Mouse (Mus musculus) kidney, embryonic 14.5 days (tissue): Measurements from ENCODE around the gene Fblim1. TPM values are rescaled to one million over a fixed set of nuclear protein-coding genes. Genes with fewer than 3 reads are reported as not detected.

Experiments
- ATAC-seq: fragments of 200-750 bp; cut with Nextera tagmentation; 2 replicates; pipeline ENCODE4 v1.8.0; 2017; ENCODE audit warnings: moderate number of reproducible peaks, mild to moderate bottlenecking, moderate TSS enrichment, moderate library complexity; ENCODE audit not compliant: low FRiP score, low TSS enrichment
- H3K27ac ChIP-seq: fragments of 300-500 bp; sonication (generic); 2 replicates; pipeline ENCODE4 v1.5.1; 2014; ENCODE audit warnings: low read depth, mild to moderate bottlenecking, low read length, moderate library complexity, mixed read lengths
- H3K27me3 ChIP-seq: fragments of 300-500 bp; sonication (generic); 2 replicates; pipeline ENCODE4 v1.6.1; 2014; ENCODE audit warnings: mild to moderate bottlenecking, low read length; ENCODE audit not compliant: control insufficient read depth, insufficient read depth
- H3K36me3 ChIP-seq: fragments of 300-500 bp; sonication (generic); 2 replicates; pipeline ENCODE4 v1.6.1; 2014; ENCODE audit warnings: low read length, mixed read lengths; ENCODE audit not compliant: control insufficient read depth, insufficient read depth
- H3K4me1 ChIP-seq: fragments of 300-500 bp; sonication (generic); 2 replicates; pipeline ENCODE4 v1.6.1; 2014; ENCODE audit warnings: low read length, mixed read lengths; ENCODE audit not compliant: control insufficient read depth, insufficient read depth
- H3K4me2 ChIP-seq: fragments of 300-500 bp; sonication (generic); replicated peaks from 2 replicates; pipeline ENCODE4 v1.6.1; 2014; ENCODE audit warnings: low read depth, mild to moderate bottlenecking, low read length
- H3K4me3 ChIP-seq: fragments of 300-500 bp; sonication (generic); 2 replicates; pipeline ENCODE4 v1.5.1; 2014; ENCODE audit warnings: mild to moderate bottlenecking, low read length
- H3K9ac ChIP-seq: fragments of 300-500 bp; sonication (generic); 2 replicates; pipeline ENCODE4 v1.6.1; 2014; ENCODE audit warnings: low read depth, mild to moderate bottlenecking, low read length, moderate library complexity
- H3K9me3 ChIP-seq: fragments of 300-500 bp; sonication (generic); 2 replicates; pipeline ENCODE4 v1.6.1; 2016; ENCODE audit warnings: low read length; ENCODE audit not compliant: control insufficient read depth
- WGBS: fragments of 180-500 bp; shearing (Covaris S2); extraction: QIAGEN DNeasy Blood & Tissue Kit; methylation state at CpG from one replicate; pipeline ENCODE4 v1.1.7; 2014; 5-methylcytosine and 5-hydroxymethylcytosine counted together
- polyA plus RNA-seq: library from polyadenylated mRNA; unstranded; fragments of >200 nt; fragmentation: Nextera tagmentation; extraction: Ambion mirVana; gene quantifications from 2 replicates; pipeline ENCODE4 v1.2.1, GENCODE M21; 2014

Fblim1 gene
- polyA plus RNA-seq, 1 experiment from 2014 or later: 71.3 TPM

GRCm38 (mm10) chr4:141622580-141622979 lies 16.7 kb upstream of the Fblim1 start:
- Histone ChIP-seq H3K27ac (no peak overlapping the region), H3K27me3 (no peaks in the 10 kb centered on the region), H3K4me2 (no peak overlapping the region), H3K9ac (no peak overlapping the region), H3K4me3 (no peak overlapping the region), H3K36me3 (peaks cover 14% of the 10 kb centered on the region), H3K9me3 (no peaks in the 10 kb centered on the region), H3K4me1 (peaks cover 7% of the 10 kb centered on the region)
- 74% methylated on average over 5 of the region's 5 CpGs for WGBS
- no peak for ATAC-seq

DNA sequence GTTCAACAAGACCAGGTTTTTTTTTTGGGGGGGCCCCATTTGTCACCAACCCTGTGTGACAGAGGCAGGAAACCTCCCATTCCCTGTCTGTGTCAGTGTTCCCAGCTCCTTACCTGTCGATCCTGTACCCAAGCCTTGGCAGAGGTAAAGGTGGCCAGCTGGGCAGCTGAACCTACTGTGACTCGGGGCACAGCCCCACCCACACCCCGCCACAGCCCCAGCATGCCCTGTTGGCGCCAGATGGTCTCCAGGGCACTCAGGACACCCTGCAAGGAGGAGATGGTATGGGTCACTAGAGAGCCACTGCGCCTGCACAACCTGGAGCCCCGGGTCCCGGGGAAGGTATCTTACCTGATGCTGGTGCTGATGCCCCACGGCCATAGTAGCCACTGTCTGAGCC lies 16.2 kb upstream of the Fblim1 start:
- WGBS: 83% methylated on average over 8 of the region's 8 CpGs
- no peak overlapping the region for H3K4me2 ChIP-seq
- ATAC-seq: no peak
- H3K4me3 ChIP-seq: no peak overlapping the region
- H3K9ac ChIP-seq: no peak overlapping the region; the same call in 1 of the 2 replicates
- peaks cover 11% of the 10 kb centered on the region for H3K4me1 ChIP-seq
- H3K27me3 ChIP-seq: no peaks in the 10 kb centered on the region
- H3K36me3 ChIP-seq: peaks cover 11% of the 10 kb centered on the region
- no peak overlapping the region for H3K27ac ChIP-seq
- no peaks in the 10 kb centered on the region for H3K9me3 ChIP-seq

DNA sequence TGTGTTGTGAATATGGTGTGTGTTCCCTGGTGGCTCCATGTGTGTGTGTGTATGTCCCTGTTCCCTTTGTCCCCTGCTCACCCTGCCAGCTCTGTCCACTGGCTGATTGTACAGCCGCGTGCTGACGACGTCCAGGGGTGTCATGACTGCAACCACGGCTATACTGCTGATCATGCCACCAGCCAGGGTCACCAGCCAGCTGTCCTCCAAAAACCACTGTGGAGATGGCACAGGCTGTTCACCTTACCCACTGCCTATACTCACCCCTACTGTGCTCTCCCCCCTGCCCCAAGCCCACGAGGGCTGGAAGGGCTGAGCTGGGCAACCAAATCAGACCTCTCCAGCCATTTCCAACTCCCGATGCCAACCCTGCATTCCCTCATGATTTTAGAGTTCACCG lies 15.4 kb upstream of the Fblim1 start:
- Histone ChIP-seq H3K9ac (no peak overlapping the region), H3K4me3 (no peak overlapping the region), H3K27me3 (0 out of 2 replicates have a peak, but pooled peaks cover 2% of the 10 kb centered on the region), H3K27ac (no peak overlapping the region), H3K36me3 (peaks cover 6% of the 10 kb centered on the region), H3K4me1 (peaks cover 11% of the 10 kb centered on the region), H3K9me3 (no peaks in the 10 kb centered on the region), H3K4me2 (no peak overlapping the region)
- WGBS: 83% methylated on average over 8 of the region's 8 CpGs
- no peak for ATAC-seq

DNA sequence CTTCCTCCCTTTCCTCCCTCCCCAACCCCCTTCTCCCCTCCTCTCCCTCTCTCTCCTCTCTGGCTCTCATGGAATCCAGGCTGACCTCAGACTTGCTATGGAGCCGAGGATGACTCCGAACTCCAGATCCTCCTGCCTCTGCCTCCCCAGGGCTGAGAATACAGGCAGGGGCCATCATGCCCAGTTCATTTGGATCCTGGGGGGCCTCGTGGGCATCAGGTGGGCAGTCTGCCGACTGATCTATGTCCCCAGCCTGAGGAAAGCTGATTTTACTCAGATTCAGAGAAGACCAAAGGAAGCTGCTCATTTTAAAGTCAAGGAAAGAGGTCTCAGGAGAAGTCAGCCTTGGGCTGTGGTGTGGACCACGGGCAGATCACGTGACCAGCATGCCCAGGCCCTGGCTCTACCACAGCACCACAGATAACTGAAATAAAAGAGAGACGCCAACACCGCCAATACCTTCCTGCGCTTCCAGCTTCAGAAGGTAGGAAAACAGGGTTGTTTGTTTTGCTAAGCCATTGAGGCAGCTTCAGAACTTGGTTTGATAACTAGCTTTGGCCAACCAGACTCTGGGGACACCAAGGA lies 13.5 kb upstream of the Fblim1 start:
- H3K4me3 ChIP-seq: no peak overlapping the region
- no peak for ATAC-seq
- H3K36me3 ChIP-seq: no peaks in the 10 kb centered on the region
- no peak overlapping the region for H3K27ac ChIP-seq
- no peaks in the 10 kb centered on the region for H3K9me3 ChIP-seq
- peaks cover 11% of the 10 kb centered on the region for H3K4me1 ChIP-seq
- H3K27me3 ChIP-seq: 0 out of 2 replicates have a peak, but pooled peaks cover 2% of the 10 kb centered on the region
- no peak overlapping the region for H3K4me2 ChIP-seq
- 89% methylated on average over 9 of the region's 9 CpGs for WGBS
- no peak overlapping the region for H3K9ac ChIP-seq

DNA sequence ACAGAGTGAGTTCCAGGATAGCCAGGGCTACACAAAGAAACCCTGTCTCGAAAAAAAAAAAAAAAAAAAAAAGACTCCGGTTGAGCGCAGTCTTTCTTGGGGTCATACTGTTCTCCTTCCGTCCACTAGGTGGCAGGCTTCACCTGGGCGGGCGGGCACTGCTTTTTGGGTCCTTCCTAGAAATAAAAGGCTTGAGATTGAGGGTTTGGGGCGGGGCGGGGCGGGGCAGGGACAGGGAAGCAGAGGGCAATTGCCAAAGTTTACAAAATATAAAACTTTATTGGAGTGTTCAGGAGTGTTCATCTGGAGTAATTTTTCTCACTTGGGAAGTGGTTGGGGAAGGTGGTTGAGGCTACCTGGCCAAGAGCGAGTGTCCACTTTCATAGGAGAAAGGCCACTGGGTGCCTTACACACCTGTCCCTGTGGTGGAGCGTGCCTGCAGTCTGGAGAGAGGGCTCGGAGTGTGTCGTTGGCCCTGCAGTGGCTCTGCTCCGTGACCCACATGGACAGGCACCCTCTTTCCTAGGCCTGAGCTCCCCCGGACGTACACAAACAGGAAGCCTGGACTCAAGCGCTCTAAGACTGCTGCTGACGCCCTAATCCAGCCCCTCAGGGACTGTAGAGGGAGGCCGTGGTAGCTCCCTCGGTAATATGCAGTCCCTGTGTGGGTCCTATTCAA lies 12.8 kb upstream of the Fblim1 start, which contains the start of gene Tmem82:
Gene Tmem82, minus strand, starts transcription at position 69 of the 679 bp plus-strand sequence.
- Histone ChIP-seq H3K27ac (no peak within 1 kb of the TSS), H3K36me3 (no peaks in the 10 kb centered on the region), H3K4me1 (peaks cover 11% of the 10 kb centered on the region), H3K27me3 (0 out of 2 replicates have a peak, but pooled peaks cover 2% of the 10 kb centered on the region), H3K9me3 (no peaks in the 10 kb centered on the region), H3K9ac (peak within 1 kb of the TSS; percentile 50), H3K4me3 (peak within 1 kb of the TSS; percentile 31), H3K4me2 (peak within 1 kb of the TSS; percentile 55)
- no peak for ATAC-seq
- 22% methylated on average over 20 of the region's 20 CpGs for WGBS

- no peak overlapping the region for H3K27ac ChIP-seq
- H3K4me2 ChIP-seq: peak overlapping the region; percentile 55
- 0 out of 2 replicates have a peak, but pooled peaks cover 2% of the 10 kb centered on the region for H3K27me3 ChIP-seq
- H3K36me3 ChIP-seq: no peaks in the 10 kb centered on the region
- ATAC-seq: peak; percentile 32
- peak overlapping the region; percentile 50 for H3K9ac ChIP-seq
- H3K4me3 ChIP-seq: peak overlapping the region; percentile 31
- H3K4me1 ChIP-seq: peaks cover 11% of the 10 kb centered on the region
- 13% methylated on average over 22 of the region's 22 CpGs for WGBS
- H3K9me3 ChIP-seq: no peaks in the 10 kb centered on the region
Observed at GRCm38 (mm10) chr4:141617863-141618564, 12.1 kb upstream of the Fblim1 start.

GRCm38 (mm10) chr4:141617299-141617698 lies 11.4 kb upstream of the Fblim1 start:
- peak overlapping the region; percentile 50 for H3K9ac ChIP-seq
- whole genome bisulfite sequencing: 2% methylated on average over 20 of the region's 20 CpGs
- peaks cover 11% of the 10 kb centered on the region for H3K4me1 ChIP-seq
- H3K27ac ChIP-seq: no peak overlapping the region
- 0 out of 2 replicates have a peak, but pooled peaks cover 2% of the 10 kb centered on the region for H3K27me3 ChIP-seq
- peak; percentile 61 for ATAC-seq
- H3K4me2 ChIP-seq: peak overlapping the region; percentile 55
- H3K36me3 ChIP-seq: no peaks in the 10 kb centered on the region
- peak overlapping the region; percentile 31 for H3K4me3 ChIP-seq
- no peaks in the 10 kb centered on the region for H3K9me3 ChIP-seq

GRCm38 (mm10) chr4:141616811-141617210 lies 10.9 kb upstream of the Fblim1 start:
- H3K4me3 ChIP-seq: no peak overlapping the region
- H3K9me3 ChIP-seq: no peaks in the 10 kb centered on the region
- peaks cover 11% of the 10 kb centered on the region for H3K4me1 ChIP-seq
- H3K9ac ChIP-seq: no peak overlapping the region
- H3K27ac ChIP-seq: no peak overlapping the region
- ATAC-seq: no peak
- H3K4me2 ChIP-seq: no peak overlapping the region
- H3K36me3 ChIP-seq: no peaks in the 10 kb centered on the region
- WGBS: 80% methylated on average over 6 of the region's 6 CpGs
- H3K27me3 ChIP-seq: 0 out of 2 replicates have a peak, but pooled peaks cover 2% of the 10 kb centered on the region
